Mouse (Mus musculus): ENCODE results near the gene Sh3bgrl3.
"Not testable (repeated sequence)": the region's sequence is repeated elsewhere in the genome, so short reads cannot be mapped to it uniquely, and the experiment has no call there.

DNA sequence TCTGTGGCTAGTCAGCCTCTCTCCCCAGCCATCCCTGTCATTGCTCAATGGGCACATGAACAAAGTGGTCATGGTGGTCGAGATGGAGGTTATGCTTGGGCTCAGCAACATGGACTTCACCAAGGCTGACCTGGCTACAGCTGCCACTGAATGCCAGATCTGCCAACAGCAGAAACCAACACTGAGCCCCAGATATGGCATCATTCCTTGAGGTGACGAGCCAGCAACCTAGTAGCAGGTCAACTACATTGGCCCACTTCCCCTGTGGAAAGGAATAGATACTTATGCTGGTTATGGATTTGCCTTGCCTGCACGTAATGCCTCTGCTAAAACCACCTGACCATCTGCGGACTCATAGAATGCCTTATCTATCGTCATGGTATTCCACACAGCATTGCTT lies 15.7 kb upstream of the Sh3bgrl3 start:
- TF ChIP-seq CTCF, POLR2A (IDR thresholded peaks at IDR 0.05; ENCODE audit: extremely low read depth, insufficient read depth, low read length): not testable (repeated sequence)

All from cortical plate, adult 2 months (tissue).